Mouse (Mus musculus): ENCODE data around the gene Mfsd12. TPM values are rescaled to one million over a fixed set of nuclear protein-coding genes. Genes with fewer than 3 reads are reported as not detected.
A peak's percentile ranks its signal among the peaks of the same experiment; 100 is the strongest.

The Mfsd12 gene
- total and polyA plus RNA-seq, 3 experiments = 22.5 to 29.0 TPM; not detected in 1

GRCm38 (mm10) chr10:81390678-81390965 lies 33.3 kb downstream of the Mfsd12 start:
- Histone ChIP-seq H3K27me3 (ENCODE audit: control insufficient read depth in 1 of 2, insufficient read depth in 2 of 2, low read length in 2 of 2) (no peaks in the 10 kb centered on the region), H3K36me3 (ENCODE audit: control insufficient read depth in 1 of 2, insufficient read depth in 2 of 2, low read length in 2 of 2) (peaks cover 0 to under 1% of the 10 kb centered on the region in 2 experiments; a peak in 1 of 4 replicates), H3K27ac (ENCODE audit: control insufficient read depth, low read depth, low read length) (no peak overlapping the region), H3K4me1 (ENCODE audit: control insufficient read depth in 1 of 2, insufficient read depth in 2 of 2, low read length in 2 of 2) (peaks cover 6 to 17% of the 10 kb centered on the region in 2 experiments; a peak in 3 of 4 replicates), H3K4me3 (ENCODE audit: control insufficient read depth in 1 of 2, insufficient read depth in 1 of 2, low read depth in 2 of 2, low read length in 2 of 2) (no peak overlapping the region), H3K9me3 (replicated peaks; ENCODE audit: insufficient read depth, low read length) (no peaks in the 10 kb centered on the region), H3K79me2 (ENCODE audit: control insufficient read depth, insufficient read depth, low read length, poor library complexity) (peaks cover 4% of the 10 kb centered on the region; the same call in 1 of the 2 replicates), H3K9ac (ENCODE audit: control insufficient read depth, low read depth, low read length, poor library complexity, severe bottlenecking) (no peak overlapping the region)
- DNase-seq (ENCODE audit: low read depth, low spot score) = no peak
- TF ChIP-seq KAT2A (conservative IDR thresholded peaks at IDR 0.05; ENCODE audit: low read depth, low read length) (no peak), TAL1 (IDR thresholded peaks at IDR 0.05; ENCODE audit: low read length) (no peak), MYB (IDR thresholded peaks at IDR 0.05; ENCODE audit: low read depth, low read length) (no peak), UBTF (IDR thresholded peaks at IDR 0.05; ENCODE audit: borderline replicate concordance, insufficient read depth, low read depth, low read length) (no peak), ZMIZ1 (IDR thresholded peaks at IDR 0.05; ENCODE audit: low read depth, low read length) (no peak), SMC3 (IDR thresholded peaks at IDR 0.05; ENCODE audit: low read depth, low read length) (no peak), CTCF (IDR thresholded peaks at IDR 0.05 in 2 of 3, conservative IDR thresholded peaks at IDR 0.05 in 1 of 3; ENCODE audit: control insufficient read depth in 1 of 3, insufficient read depth in 1 of 3, low read depth in 2 of 3, low read length in 3 of 3, poor library complexity in 1 of 3, severe bottlenecking in 1 of 3) (no peak), ZC3H11A (IDR thresholded peaks at IDR 0.05; ENCODE audit: low read depth, low read length) (no peak), POLR2A (IDR thresholded peaks at IDR 0.05; ENCODE audit: control insufficient read depth in 1 of 2, insufficient read depth in 1 of 2, low read depth in 1 of 2, low read length in 2 of 2, poor library complexity in 1 of 2) (no peak), MYC (IDR thresholded peaks at IDR 0.05; ENCODE audit: low read depth, low read length) (no peak), TBP (IDR thresholded peaks at IDR 0.05; ENCODE audit: low read depth, low read length) (no peak), GABPA (IDR thresholded peaks at IDR 0.05; ENCODE audit: low read depth, low read length) (no peak), USF1 (IDR thresholded peaks at IDR 0.05; ENCODE audit: low read depth, low read length) (no peak), MAZ (IDR thresholded peaks at IDR 0.05; ENCODE audit: low read depth, low read length) (no peak)

- no peaks in the 10 kb centered on the region for H3K36me3 ChIP-seq (ENCODE audit: control insufficient read depth in 1 of 2, insufficient read depth in 2 of 2, low read length in 2 of 2)
- no peak for DNase-seq (ENCODE audit: low read depth, low spot score)
- no peaks in the 10 kb centered on the region for H3K9me3 ChIP-seq (replicated peaks; ENCODE audit: insufficient read depth, low read length)
- no peak for TF ChIP-seq ELF1 (IDR thresholded peaks at IDR 0.05; ENCODE audit: low read depth, low read length)
- H3K27ac ChIP-seq (ENCODE audit: control insufficient read depth, low read depth, low read length) = no peak overlapping the region
- no peak overlapping the region for H3K9ac ChIP-seq (ENCODE audit: control insufficient read depth, low read depth, low read length, poor library complexity, severe bottlenecking)
- no peaks in the 10 kb centered on the region for H3K79me2 ChIP-seq (ENCODE audit: control insufficient read depth, insufficient read depth, low read length, poor library complexity)
- H3K4me3 ChIP-seq (ENCODE audit: control insufficient read depth in 1 of 2, insufficient read depth in 1 of 2, low read depth in 2 of 2, low read length in 2 of 2) = no peak overlapping the region
- H3K4me1 ChIP-seq (ENCODE audit: control insufficient read depth in 1 of 2, insufficient read depth in 2 of 2, low read length in 2 of 2) = peaks cover 6 to 14% of the 10 kb centered on the region in 2 experiments; a peak in 3 of 4 replicates
- H3K27me3 ChIP-seq (ENCODE audit: control insufficient read depth in 1 of 2, insufficient read depth in 2 of 2, low read length in 2 of 2) = no peaks in the 10 kb centered on the region
Observed at GRCm38 (mm10) chr10:81392270-81392669, 35.0 kb downstream of the Mfsd12 start.

- Histone ChIP-seq H3K9ac (ENCODE audit: control insufficient read depth, low read depth, low read length, poor library complexity, severe bottlenecking) (peak within 1 kb of the TSS; percentile 91), H3K36me3 (ENCODE audit: control insufficient read depth in 1 of 2, insufficient read depth in 2 of 2, low read length in 2 of 2) (no peaks in the 10 kb centered on the region)
Observed at GRCm38 (mm10) chr10:81392781-81393185, 35.5 kb downstream of the Mfsd12 start, which contains the start of gene Smim24. Smim24 (plus strand) TSS chr10:81393051.

More at GRCm38 (mm10) chr10:81392781-81393185, 35.5 kb downstream of the Mfsd12 start, which contains the start of gene Smim24:
- Histone ChIP-seq H3K4me3 (ENCODE audit: control insufficient read depth in 1 of 2, insufficient read depth in 1 of 2, low read depth in 2 of 2, low read length in 2 of 2) (peak within 1 kb of the TSS; percentile 85 to 86), H3K27me3 (ENCODE audit: control insufficient read depth in 1 of 2, insufficient read depth in 2 of 2, low read length in 2 of 2) (no peaks in the 10 kb centered on the region), H3K9me3 (replicated peaks; ENCODE audit: insufficient read depth, low read length) (no peaks in the 10 kb centered on the region), H3K79me2 (ENCODE audit: control insufficient read depth, insufficient read depth, low read length, poor library complexity) (no peaks in the 10 kb centered on the region), H3K27ac (ENCODE audit: control insufficient read depth, low read depth, low read length) (peak within 1 kb of the TSS; percentile 77), H3K4me1 (ENCODE audit: control insufficient read depth in 1 of 2, insufficient read depth in 2 of 2, low read length in 2 of 2) (peaks cover 6 to 14% of the 10 kb centered on the region in 2 experiments; a peak in 3 of 4 replicates)
- DNase-seq (ENCODE audit: low read depth, low spot score) = no peak
- TF ChIP-seq GABPA (IDR thresholded peaks at IDR 0.05; ENCODE audit: low read depth, low read length) = no peak
- no peak for TF ChIP-seq POLR2A (IDR thresholded peaks at IDR 0.05; ENCODE audit: control insufficient read depth in 1 of 2, insufficient read depth in 1 of 2, low read depth in 1 of 2, low read length in 2 of 2, poor library complexity in 1 of 2)
- TF ChIP-seq ZC3H11A (IDR thresholded peaks at IDR 0.05; ENCODE audit: low read depth, low read length) = no peak
- TF ChIP-seq MEF2A (IDR thresholded peaks at IDR 0.05; ENCODE audit: extremely low read depth, insufficient replicate concordance, low read depth, low read length, poor library complexity, severe bottlenecking) = no peak
- TF ChIP-seq UBTF (IDR thresholded peaks at IDR 0.05; ENCODE audit: borderline replicate concordance, insufficient read depth, low read depth, low read length) = no peak
- no peak for TF ChIP-seq MYC (IDR thresholded peaks at IDR 0.05; ENCODE audit: low read depth, low read length)
- TF ChIP-seq MXI1 (IDR thresholded peaks at IDR 0.05; ENCODE audit: low read depth, low read length) = no peak
- no peak for TF ChIP-seq RAD21 (IDR thresholded peaks at IDR 0.05; ENCODE audit: low read depth, low read length)
- no peak for TF ChIP-seq SMC3 (IDR thresholded peaks at IDR 0.05; ENCODE audit: low read depth, low read length)
- no peak for TF ChIP-seq NRF1 (IDR thresholded peaks at IDR 0.05; ENCODE audit: insufficient read depth, low read depth, low read length, poor library complexity, severe bottlenecking)
- TF ChIP-seq CHD1 (IDR thresholded peaks at IDR 0.05; ENCODE audit: low read depth, low read length) = no peak

All from MEL (cell line).